12 mouse cellular contexts compared by ENCODE assay signal in genomic region chr11:99993620-99994383, GRCm38 (mm10). TPM values are rescaled to one million over a fixed set of nuclear protein-coding genes. Genes with fewer than 3 reads are reported as not detected.
DNase-seq lines count a peak whose midpoint lies in the region; ATAC-seq and TF ChIP-seq lines count a peak whose summit lies in the region.
"Had no signal": no experiment of that assay in that cellular context is flagged by ENCODE, and none has a peak within 500 bp of the region (broad histone marks: within the 10 kb centered on the region; RNA-seq: fewer than 3 reads in every experiment).

TSS of gene Krtap17-1 (minus strand) at chr11:99993994.

- H3K27me3 ChIP-seq in heart, embryonic 15.5 days: peaks cover 40% of the 10 kb centered on the region
- peaks cover 7% of the 10 kb centered on the region for H3K27me3 ChIP-seq in heart, adult 2 months (ENCODE audit: control insufficient read depth, insufficient read depth, low read length)

- no peak for DNase-seq in heart, adult 2 months
- DNase-seq in brain, adult 2 months (ENCODE audit: low read depth, low spot score): peak; percentile 13
- DNase-seq in forelimb bud, embryonic 11.5 days (ENCODE audit: low read depth, low spot score): peak; percentile 27
- peak; percentile 6 for DNase-seq in lung, postnatal 25 days (ENCODE audit: low spot score)
- DNase-seq in layer of hippocampus, postnatal 25 days (ENCODE audit: extremely low spot score in 1 of 2, low spot score in 1 of 2): no peak
- no peak for DNase-seq in thymus, postnatal 25 days
- DNase-seq in yolk sac, embryonic 10.5 days (ENCODE audit: low spot score): no peak

- TF ChIP-seq POLR2A in heart, adult 2 months (IDR thresholded peaks at IDR 0.05; ENCODE audit: insufficient read depth, low read depth, low read length): no peak

- ATAC-seq in heart, embryonic 15.5 days (replicated peaks; ENCODE audit: insufficient number of reproducible peaks, insufficient read depth, low FRiP score, low read depth): no peak

- intact Hi-C loops in heart, adult 2 months (cut with DNase I): no loop called here

- H3K4me3 ChIP-seq in heart, embryonic 15.5 days: no peak within 1 kb of the TSS
- no peak within 1 kb of the TSS for H3K4me3 ChIP-seq in heart, adult 2 months
- H3K4me3 ChIP-seq: embryonic facial prominence, embryonic 15.5 days had no signal

- no peaks in the 10 kb centered on the region for H3K36me3 ChIP-seq in heart, embryonic 15.5 days
- H3K36me3 ChIP-seq in heart, adult 2 months (ENCODE audit: control insufficient read depth, insufficient read depth, low read length): no peaks in the 10 kb centered on the region
- H3K36me3 ChIP-seq: embryonic facial prominence, embryonic 15.5 days had no signal

- no peaks in the 10 kb centered on the region for H3K4me1 ChIP-seq in heart, embryonic 15.5 days (replicated peaks)
- H3K4me1 ChIP-seq in heart, adult 2 months (ENCODE audit: control insufficient read depth, insufficient read depth, low read length): no peaks in the 10 kb centered on the region
- H3K4me1 ChIP-seq: embryonic facial prominence, embryonic 15.5 days had no signal

- no peaks in the 10 kb centered on the region for H3K9me3 ChIP-seq in heart, embryonic 15.5 days (replicated peaks)
- H3K9me3 ChIP-seq: embryonic facial prominence, embryonic 15.5 days had no signal

- no peak for TF ChIP-seq CTCF in heart, adult 2 months (IDR thresholded peaks at IDR 0.05)

- no peaks in the 10 kb centered on the region for H3K79me2 ChIP-seq in heart, adult 2 months (replicated peaks; ENCODE audit: control insufficient read depth, insufficient read depth, low read length)

- TF ChIP-seq EP300 in heart, adult 2 months (IDR thresholded peaks at IDR 0.05; ENCODE audit: insufficient read depth, low read depth, low read length): no peak

- H3K27ac ChIP-seq in heart, embryonic 15.5 days: no peak within 1 kb of the TSS
- H3K27ac ChIP-seq in heart, adult 2 months: no peak within 1 kb of the TSS
- H3K27ac ChIP-seq: embryonic facial prominence, embryonic 15.5 days had no signal

- 20% methylated on average over 26 of the region's 26 CpGs for WGBS in heart, embryonic 15.5 days
- WGBS in heart, adult 2 months: 29% methylated on average over 26 of the region's 26 CpGs

- no peak within 1 kb of the TSS for H3K9ac ChIP-seq in heart, embryonic 15.5 days
- H3K9ac ChIP-seq in heart, adult 2 months (ENCODE audit: low read depth, low read length): no peak within 1 kb of the TSS
- H3K9ac ChIP-seq: embryonic facial prominence, embryonic 15.5 days had no signal

- 0 out of 2 replicates have a peak within 1 kb of the TSS, but pooled peaks have one; percentile 6 for H3K4me2 ChIP-seq in heart, embryonic 15.5 days
- H3K4me2 ChIP-seq: embryonic facial prominence, embryonic 15.5 days had no signal

RNA-seq across cellular contexts. Expression of gene Krtap17-1, which starts in this region (rescaled TPM):
- 0.76 TPM in 1 of 2 replicates, not detected in the other for polyA plus RNA-seq in heart, embryonic 15.5 days (2015; fragmentation: Nextera tagmentation; extraction: Ambion mirVana)
- not detected for total RNA-seq in heart, adult 2 months (2021)
- not detected in 2 replicates for polyA plus RNA-seq in heart, adult 2 months (2012; rRNA removed)
- not detected for total RNA-seq in layer of hippocampus, postnatal 25 days (2021)
- total RNA-seq: CH12.LX; left cerebral cortex, postnatal 14 days had no signal
- polyA plus RNA-seq: heart, embryonic 14.5 days had no signal

Comparison
In these comparisons a context has a peak if more than half of its experiments do, and no peak if none do; other contexts are left out.
1. DNase-seq: peak in brain, adult 2 months (single experiment), forelimb bud, embryonic 11.5 days (single experiment) and lung, postnatal 25 days (single experiment); none in heart, adult 2 months (0 of 2), layer of hippocampus, postnatal 25 days (0 of 2), thymus, postnatal 25 days (single experiment) and yolk sac, embryonic 10.5 days (single experiment).